Mouse (Mus musculus) midbrain, embryonic 13.5 days (tissue): ENCODE measurements around the gene Lgals3bp. TPM values are rescaled to one million over a fixed set of nuclear protein-coding genes. Genes with fewer than 3 reads are reported as not detected.

Experiments used
- ATAC-seq: fragments of 200-750 bp; cut with Nextera tagmentation; 2 replicates; pipeline ENCODE4 v1.8.0; 2017; ENCODE audit warnings: mild to moderate bottlenecking, moderate TSS enrichment, moderate library complexity
- H3K27ac ChIP-seq: fragments of 300-500 bp; sonication (generic); 2 replicates; pipeline ENCODE4 v1.5.1; 2015; ENCODE audit warnings: inconsistent platforms, mild to moderate bottlenecking, moderate library complexity
- H3K27me3 ChIP-seq: fragments of 300-500 bp; sonication (generic); 2 replicates; pipeline ENCODE4 v1.6.1; 2015; ENCODE audit warnings: mild to moderate bottlenecking, inconsistent platforms
- H3K36me3 ChIP-seq: fragments of 300-500 bp; sonication (generic); 2 replicates; pipeline ENCODE4 v1.6.1; 2015; ENCODE audit warnings: mild to moderate bottlenecking, inconsistent platforms
- H3K4me1 ChIP-seq: fragments of 300-500 bp; sonication (generic); replicated peaks from 2 replicates; pipeline ENCODE4 v1.6.1; 2015; ENCODE audit warnings: inconsistent platforms
- H3K4me2 ChIP-seq: fragments of 300-500 bp; sonication (generic); replicated peaks from 2 replicates; pipeline ENCODE4 v1.6.1; 2015; ENCODE audit warnings: moderate library complexity, mild to moderate bottlenecking, inconsistent platforms
- H3K4me3 ChIP-seq: fragments of 300-500 bp; sonication (generic); replicated peaks from 2 replicates; pipeline ENCODE4 v1.5.1; 2015; ENCODE audit warnings: mild to moderate bottlenecking, inconsistent platforms
- H3K9ac ChIP-seq: fragments of 300-500 bp; sonication (generic); replicated peaks from 2 replicates; pipeline ENCODE4 v1.6.1; 2015; ENCODE audit warnings: mild to moderate bottlenecking, inconsistent platforms
- H3K9me3 ChIP-seq: fragments of 300-500 bp; sonication (generic); 2 replicates; pipeline ENCODE4 v1.6.1; 2016; ENCODE audit warnings: mild to moderate bottlenecking, inconsistent platforms
- WGBS: fragments of 180-500 bp; shearing (Covaris S2); methylation state at CpG from one replicate; pipeline ENCODE4 v1.1.7; 2015; 5-methylcytosine and 5-hydroxymethylcytosine counted together
- polyA plus RNA-seq: library from polyadenylated mRNA; unstranded; fragments of >200 nt; fragmentation: Nextera tagmentation; extraction: Ambion mirVana; gene quantifications from 2 replicates; pipeline ENCODE4 v1.2.1, GENCODE M21; 2015

The Lgals3bp gene
- polyA plus RNA-seq, 1 experiment from 2014 or later, result 2.3 TPM

DNA sequence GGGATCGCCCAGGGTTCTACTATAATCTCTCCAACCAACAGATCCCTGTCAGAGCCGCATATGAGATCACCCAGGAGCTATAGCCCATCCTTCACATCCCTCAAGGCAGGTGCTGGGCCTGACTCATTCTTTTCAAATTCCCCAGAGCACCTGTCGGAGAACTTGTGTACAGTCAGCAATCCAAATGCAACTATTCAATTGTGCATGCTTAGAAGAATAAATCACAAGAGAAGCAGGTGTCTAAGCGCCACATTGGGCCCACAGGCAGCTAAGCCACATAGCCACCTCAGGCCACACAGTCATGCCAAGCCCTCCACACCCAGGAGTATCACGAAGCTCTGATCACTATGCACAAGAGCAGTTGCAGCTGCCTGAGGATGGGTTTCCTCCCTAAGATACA lies 52.4 kb downstream of the Lgals3bp start:
- peaks cover 47% of the 10 kb centered on the region for H3K4me1 ChIP-seq
- no peak overlapping the region for H3K4me3 ChIP-seq
- H3K4me2 ChIP-seq, result no peak overlapping the region
- H3K27ac ChIP-seq, result no peak overlapping the region
- no peaks in the 10 kb centered on the region for H3K9me3 ChIP-seq
- H3K27me3 ChIP-seq, result no peaks in the 10 kb centered on the region
- H3K9ac ChIP-seq, result no peak overlapping the region
- H3K36me3 ChIP-seq, result no peaks in the 10 kb centered on the region
- WGBS, result 94% methylated on average over 5 of the region's 5 CpGs
- ATAC-seq, result no peak

DNA sequence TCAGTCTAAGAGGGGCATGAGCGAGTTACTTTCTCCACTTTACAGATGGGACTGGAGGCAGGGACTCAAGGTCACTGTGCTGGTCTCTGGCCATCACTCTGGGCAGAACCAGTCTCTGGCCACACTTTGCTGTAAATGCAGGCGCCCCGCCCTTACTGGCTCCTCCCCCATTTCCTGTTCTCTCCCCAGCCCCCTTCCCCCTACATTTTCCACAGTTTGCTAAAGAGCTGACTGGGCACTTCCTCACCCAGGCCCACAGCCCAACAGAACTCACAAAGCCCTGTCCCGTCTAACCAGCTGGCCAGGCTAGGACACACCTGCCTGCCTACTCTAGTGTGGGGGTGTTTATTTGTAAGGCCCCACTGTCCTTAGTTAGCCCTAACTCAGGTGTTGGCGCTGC lies 53.0 kb downstream of the Lgals3bp start:
- H3K4me3 ChIP-seq, result no peak overlapping the region
- WGBS, result 82% methylated on average over 5 of the region's 5 CpGs

DNA sequence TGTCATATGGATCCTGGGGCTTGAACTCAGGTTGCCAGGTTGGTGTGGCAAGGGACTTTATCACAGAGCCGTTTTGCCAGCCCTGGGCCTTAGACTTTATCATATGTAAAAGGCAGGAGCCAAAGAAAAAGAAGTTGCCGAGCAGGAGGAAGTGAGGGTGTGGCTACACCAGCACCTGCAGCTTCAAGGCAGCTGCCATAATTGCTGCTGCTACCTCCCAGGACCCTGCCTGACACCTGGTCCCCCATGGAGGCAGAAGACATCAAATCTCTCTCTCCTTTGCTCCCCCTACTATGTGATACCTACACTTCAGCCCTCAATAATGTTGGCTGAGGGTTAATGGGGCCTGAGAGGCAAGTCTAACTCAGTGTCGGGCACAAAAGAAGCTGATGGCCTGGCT lies 53.5 kb downstream of the Lgals3bp start:
- no peaks in the 10 kb centered on the region for H3K36me3 ChIP-seq
- no peaks in the 10 kb centered on the region for H3K27me3 ChIP-seq
- no peak overlapping the region for H3K27ac ChIP-seq
- no peak overlapping the region for H3K4me3 ChIP-seq
- H3K9ac ChIP-seq, result no peak overlapping the region
- ATAC-seq, result no peak
- H3K4me1 ChIP-seq, result peaks cover 42% of the 10 kb centered on the region
- H3K9me3 ChIP-seq, result no peaks in the 10 kb centered on the region
- 79% methylated on average over 3 of the region's 3 CpGs for WGBS
- no peak overlapping the region for H3K4me2 ChIP-seq

More for the DNA sequence above, 53.0 kb downstream of the Lgals3bp start:
- H3K9me3 ChIP-seq, result no peaks in the 10 kb centered on the region
- H3K4me2 ChIP-seq, result no peak overlapping the region
- no peak overlapping the region for H3K9ac ChIP-seq
- H3K27me3 ChIP-seq, result no peaks in the 10 kb centered on the region
- peaks cover 42% of the 10 kb centered on the region for H3K4me1 ChIP-seq
- ATAC-seq, result no peak
- no peaks in the 10 kb centered on the region for H3K36me3 ChIP-seq
- no peak overlapping the region for H3K27ac ChIP-seq

DNA sequence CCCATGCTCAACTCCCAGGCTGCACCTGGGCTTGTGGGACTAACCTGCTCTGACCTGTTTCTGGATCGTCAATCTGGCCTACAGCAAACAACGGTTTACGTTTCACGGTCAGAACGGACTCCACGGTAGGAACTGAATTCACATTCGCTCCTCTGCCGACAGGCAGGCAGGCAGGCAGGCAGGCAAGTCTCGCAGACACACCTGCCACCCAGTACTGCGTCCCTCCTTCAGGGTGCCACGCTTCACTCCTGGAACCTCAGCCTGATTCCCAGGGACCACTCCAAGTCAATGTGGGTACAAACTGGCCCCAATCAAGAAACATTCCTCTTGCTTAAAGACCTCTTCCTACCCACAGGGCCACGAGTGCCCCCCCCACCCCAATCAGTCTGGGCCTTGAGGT lies 54.0 kb downstream of the Lgals3bp start:
- H3K27ac ChIP-seq, result no peak overlapping the region
- H3K4me3 ChIP-seq, result no peak overlapping the region
- no peaks in the 10 kb centered on the region for H3K36me3 ChIP-seq
- WGBS, result 92% methylated on average over 12 of the region's 12 CpGs
- H3K4me2 ChIP-seq, result no peak overlapping the region
- no peaks in the 10 kb centered on the region for H3K27me3 ChIP-seq
- no peaks in the 10 kb centered on the region for H3K9me3 ChIP-seq
- ATAC-seq, result no peak
- H3K9ac ChIP-seq, result no peak overlapping the region
- H3K4me1 ChIP-seq, result peaks cover 41% of the 10 kb centered on the region

DNA sequence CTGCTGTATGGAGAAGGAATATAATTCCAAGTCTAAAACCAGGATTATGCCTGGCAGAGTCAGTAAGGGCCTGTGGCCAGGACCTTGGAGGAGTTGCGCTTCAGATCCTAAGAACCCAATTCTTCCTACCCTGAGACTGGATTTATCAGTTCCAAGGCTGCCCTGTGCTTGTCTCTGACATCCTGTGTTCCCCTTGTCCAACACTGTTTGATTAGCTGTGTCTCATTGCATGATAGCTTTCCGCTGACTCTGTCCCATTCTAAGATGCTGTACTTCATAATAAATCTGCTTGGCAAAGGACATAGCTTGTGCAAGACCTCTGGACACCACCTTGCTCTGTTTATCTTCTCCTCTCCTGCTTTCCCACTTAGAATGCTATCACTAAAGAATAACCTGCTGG lies 54.5 kb downstream of the Lgals3bp start:
- Histone ChIP-seq H3K9ac (no peak overlapping the region), H3K36me3 (no peaks in the 10 kb centered on the region), H3K4me2 (no peak overlapping the region), H3K4me1 (peaks cover 41% of the 10 kb centered on the region), H3K27me3 (no peaks in the 10 kb centered on the region), H3K4me3 (no peak overlapping the region), H3K9me3 (no peaks in the 10 kb centered on the region), H3K27ac (no peak overlapping the region)
- no peak for ATAC-seq
- WGBS, result 95% methylated on average over 2 of the region's 2 CpGs

DNA sequence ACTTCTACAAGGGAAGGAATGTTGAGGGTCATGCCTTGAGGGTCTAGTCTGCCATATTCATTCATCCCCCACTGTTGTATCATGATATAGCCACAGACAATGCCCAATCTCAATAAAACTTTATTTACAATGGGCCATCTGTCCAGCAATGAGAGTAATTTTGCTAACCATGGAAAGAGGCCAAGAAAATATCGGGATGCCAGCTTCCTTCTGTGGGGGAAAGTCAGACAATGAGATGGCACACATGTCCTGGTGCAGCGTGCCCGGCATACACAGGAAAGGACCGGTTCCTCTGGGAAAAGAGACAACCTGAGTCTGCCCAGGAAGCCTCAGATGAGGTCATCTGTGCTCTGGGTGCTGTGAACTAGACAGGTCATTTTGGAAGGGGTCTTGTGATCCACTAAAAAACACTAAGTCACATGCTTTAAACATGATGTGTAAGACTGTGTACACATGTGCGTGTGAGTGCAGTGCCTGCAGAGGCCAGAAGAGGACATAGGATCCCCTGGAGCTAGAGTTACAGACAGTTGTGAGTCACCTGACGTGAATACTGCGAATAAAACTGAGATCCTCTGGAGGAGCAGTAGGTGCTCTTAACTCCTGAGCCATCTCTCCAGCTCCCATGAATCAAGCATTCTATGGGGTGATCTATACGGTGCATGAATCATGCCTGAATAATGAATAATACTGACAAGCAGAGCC lies 55.3 kb downstream of the Lgals3bp start:
- 91% methylated on average over 8 of the region's 8 CpGs for WGBS
- no peak overlapping the region for H3K4me3 ChIP-seq
- no peaks in the 10 kb centered on the region for H3K36me3 ChIP-seq
- no peak overlapping the region for H3K4me2 ChIP-seq
- H3K4me1 ChIP-seq, result peaks cover 48% of the 10 kb centered on the region
- no peak for ATAC-seq
- no peak overlapping the region for H3K27ac ChIP-seq
- H3K9ac ChIP-seq, result no peak overlapping the region
- no peaks in the 10 kb centered on the region for H3K27me3 ChIP-seq
- no peaks in the 10 kb centered on the region for H3K9me3 ChIP-seq

DNA sequence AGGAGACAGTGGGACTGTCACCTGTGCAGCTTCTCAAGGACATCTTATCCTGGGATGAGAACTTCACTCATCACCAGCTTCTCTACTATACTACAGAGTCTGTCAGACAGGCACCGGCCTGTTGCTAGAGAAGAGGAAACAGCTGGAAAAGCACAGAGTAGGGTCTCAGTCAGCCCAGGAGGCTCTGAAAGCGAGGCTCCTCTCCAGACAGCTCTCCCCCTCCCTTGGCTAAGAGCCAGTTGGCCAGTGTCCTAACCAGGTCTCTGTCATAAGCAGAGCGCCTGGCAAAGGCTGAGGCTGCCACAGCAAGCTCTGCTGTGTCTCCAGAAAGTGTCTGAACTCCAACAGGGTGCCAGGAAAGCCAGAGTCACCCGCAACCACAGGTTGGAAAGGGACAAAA lies 56.2 kb downstream of the Lgals3bp start:
- H3K27ac ChIP-seq, result no peak overlapping the region
- H3K9ac ChIP-seq, result no peak overlapping the region
- ATAC-seq, result peak; percentile 59; the same call in 1 of the 2 replicates
- H3K9me3 ChIP-seq, result no peaks in the 10 kb centered on the region
- H3K36me3 ChIP-seq, result no peaks in the 10 kb centered on the region
- no peak overlapping the region for H3K4me3 ChIP-seq
- H3K27me3 ChIP-seq, result no peaks in the 10 kb centered on the region
- 61% methylated on average over 4 of the region's 4 CpGs for WGBS
- peaks cover 53% of the 10 kb centered on the region for H3K4me1 ChIP-seq
- H3K4me2 ChIP-seq, result no peak overlapping the region

DNA sequence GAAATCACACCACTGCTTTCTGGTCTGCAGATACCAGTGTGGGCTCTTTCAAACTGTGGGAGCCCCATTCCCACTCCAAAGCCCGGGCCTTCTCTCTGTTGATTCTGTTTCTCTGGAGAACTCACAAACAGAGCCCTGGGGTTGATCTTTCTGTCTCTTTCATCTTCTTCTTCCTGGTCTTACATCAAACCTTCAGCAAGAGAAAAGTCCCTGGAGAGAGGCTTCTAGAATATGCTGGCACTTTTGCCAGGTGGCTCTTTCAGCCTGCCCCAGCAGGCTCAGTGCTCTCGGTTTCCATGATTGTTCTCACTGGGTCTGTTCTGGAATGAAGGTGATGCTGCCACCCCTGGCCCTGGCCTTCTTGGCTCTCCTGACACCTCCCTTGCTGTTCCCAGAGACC lies 58.3 kb downstream of the Lgals3bp start:
- no peak overlapping the region for H3K4me3 ChIP-seq
- H3K4me1 ChIP-seq, result peaks cover 41% of the 10 kb centered on the region
- no peak overlapping the region for H3K27ac ChIP-seq
- H3K36me3 ChIP-seq, result no peaks in the 10 kb centered on the region
- 82% methylated on average over 2 of the region's 2 CpGs for WGBS
- H3K9me3 ChIP-seq, result no peaks in the 10 kb centered on the region
- ATAC-seq, result no peak
- no peak overlapping the region for H3K4me2 ChIP-seq
- H3K27me3 ChIP-seq, result no peaks in the 10 kb centered on the region
- H3K9ac ChIP-seq, result no peak overlapping the region

Other genes with a start within 250 kb of the Lgals3bp start
- gene Cyth1, start 153.5 kb downstream of the Lgals3bp start, polyA plus RNA-seq, result 22.3 and 30.7 TPM in 2 replicates
- 16.3 and 16.8 TPM in 2 replicates for gene Usp36, start 111.8 kb downstream of the Lgals3bp start, polyA plus RNA-seq
- 0.17 and 0.22 TPM in 2 replicates for gene Cep295nl, start 59.6 kb downstream of the Lgals3bp start, polyA plus RNA-seq
- gene Timp2, start 46.4 kb downstream of the Lgals3bp start, polyA plus RNA-seq, result 37.2 and 42.2 TPM in 2 replicates
- 23.5 and 26.0 TPM in 2 replicates for gene Cant1, start 17.0 kb upstream of the Lgals3bp start, polyA plus RNA-seq
- 2.5 and 2.8 TPM in 2 replicates for gene C1qtnf1, start 26.1 kb upstream of the Lgals3bp start, polyA plus RNA-seq
- gene Engase, start 74.7 kb upstream of the Lgals3bp start, polyA plus RNA-seq, result 6.3 and 6.4 TPM in 2 replicates